Mouse (Mus musculus): ENCODE measurements around the gene Olfr1322. TPM values are rescaled to one million over a fixed set of nuclear protein-coding genes. Genes with fewer than 3 reads are reported as not detected.

Olfr1322 gene
- not detected in 2 replicates for polyA plus RNA-seq (2014; fragmentation: Nextera tagmentation; extraction: Ambion mirVana)

DNA sequence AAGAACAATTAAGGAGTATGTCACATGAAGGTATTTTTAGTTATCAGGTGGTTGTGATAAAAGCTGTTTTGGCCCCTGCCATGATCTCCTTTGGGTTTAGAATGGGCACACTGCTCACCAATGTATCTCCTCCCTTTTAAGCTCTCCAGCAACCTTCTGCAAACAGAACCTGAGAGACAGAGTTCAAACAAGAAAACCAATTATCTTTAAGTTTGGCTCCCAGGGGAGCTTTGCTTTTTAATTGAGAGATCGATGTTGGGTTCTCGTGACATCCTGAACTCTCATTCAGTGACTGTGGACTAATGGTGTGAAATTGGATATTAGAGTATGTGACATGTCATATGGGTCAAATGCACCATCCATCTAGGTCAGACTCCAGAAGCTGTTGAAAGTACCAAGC, at the start of gene Olfr1322:
Gene Olfr1322 (minus strand): TSS at position 101 of the 400 bp plus-strand sequence.
- no peaks in the 10 kb centered on the region for H3K4me1 ChIP-seq (replicated peaks; ENCODE audit: control insufficient read depth, insufficient read depth, low read length)
- no peak within 1 kb of the TSS for H3K4me3 ChIP-seq (ENCODE audit: low read depth, low read length)
- WGBS = 68% methylated on average over 2 of the region's 2 CpGs

GRCm38 (mm10) chrX:49877651-49878349, 13.5 kb downstream of the Olfr1322 start:
- 77% methylated on average over 4 of the region's 4 CpGs for WGBS
- Histone ChIP-seq H3K27ac (ENCODE audit: low read depth, low read length) (no peak overlapping the region), H3K4me2 (ENCODE audit: low read depth, low read length, severe bottlenecking) (no peak overlapping the region), H3K27me3 (ENCODE audit: control insufficient read depth, insufficient read depth, low read length) (no peaks in the 10 kb centered on the region), H3K4me3 (ENCODE audit: low read depth, low read length) (no peak overlapping the region), H3K9me3 (ENCODE audit: control insufficient read depth, low read length) (no peaks in the 10 kb centered on the region), H3K4me1 (replicated peaks; ENCODE audit: control insufficient read depth, insufficient read depth, low read length) (no peaks in the 10 kb centered on the region), H3K9ac (ENCODE audit: low read length) (no peak overlapping the region), H3K36me3 (ENCODE audit: control insufficient read depth, insufficient read depth, low read length) (no peaks in the 10 kb centered on the region)
- DNase-seq (ENCODE audit: low spot score) = no peak
- no peak for ATAC-seq (replicated peaks; ENCODE audit: low FRiP score)

More for the DNA sequence above, at the start of gene Olfr1322:
- H3K27me3 ChIP-seq (ENCODE audit: control insufficient read depth, insufficient read depth, low read length) = no peaks in the 10 kb centered on the region
- DNase-seq (ENCODE audit: low spot score) (no peak), ATAC-seq (replicated peaks; ENCODE audit: low FRiP score) (no peak)
- H3K36me3 ChIP-seq (ENCODE audit: control insufficient read depth, insufficient read depth, low read length) = no peaks in the 10 kb centered on the region
- H3K4me2 ChIP-seq (ENCODE audit: low read depth, low read length, severe bottlenecking) = no peak within 1 kb of the TSS
- no peaks in the 10 kb centered on the region for H3K9me3 ChIP-seq (ENCODE audit: control insufficient read depth, low read length)
- no peak within 1 kb of the TSS for H3K9ac ChIP-seq (ENCODE audit: low read length)
- H3K27ac ChIP-seq (ENCODE audit: low read depth, low read length) = no peak within 1 kb of the TSS

Other genes with a start within 250 kb of the Olfr1322 start
- gene Olfr1320, start 219.2 kb downstream of the Olfr1322 start, polyA plus RNA-seq (2014; fragmentation: Nextera tagmentation; extraction: Ambion mirVana) = not detected in 2 replicates
- gene Olfr1321, start 156.4 kb downstream of the Olfr1322 start, polyA plus RNA-seq (2014; fragmentation: Nextera tagmentation; extraction: Ambion mirVana) = not detected in 2 replicates
- gene Igsf1, start 93.7 kb downstream of the Olfr1322 start, polyA plus RNA-seq (2014; fragmentation: Nextera tagmentation; extraction: Ambion mirVana) = 1.2 and 1.7 TPM in 2 replicates
- not detected in 2 replicates for gene Olfr1323, start 127.9 kb upstream of the Olfr1322 start, polyA plus RNA-seq (2014; fragmentation: Nextera tagmentation; extraction: Ambion mirVana)